Mouse (Mus musculus): ENCODE results near the gene Qrich1. TPM values are rescaled to one million over a fixed set of nuclear protein-coding genes. Genes with fewer than 3 reads are reported as not detected.
A peak's percentile ranks its signal among the peaks of the same experiment; 100 is the strongest.
"Not testable (repeated sequence)": the region's sequence is repeated elsewhere in the genome, so short reads cannot be mapped to it uniquely, and the experiment has no call there.

The Qrich1 gene
- total RNA-seq, 4 experiments from 2014 or later: 55.6 to 70.2 (median 61.7) TPM

DNA sequence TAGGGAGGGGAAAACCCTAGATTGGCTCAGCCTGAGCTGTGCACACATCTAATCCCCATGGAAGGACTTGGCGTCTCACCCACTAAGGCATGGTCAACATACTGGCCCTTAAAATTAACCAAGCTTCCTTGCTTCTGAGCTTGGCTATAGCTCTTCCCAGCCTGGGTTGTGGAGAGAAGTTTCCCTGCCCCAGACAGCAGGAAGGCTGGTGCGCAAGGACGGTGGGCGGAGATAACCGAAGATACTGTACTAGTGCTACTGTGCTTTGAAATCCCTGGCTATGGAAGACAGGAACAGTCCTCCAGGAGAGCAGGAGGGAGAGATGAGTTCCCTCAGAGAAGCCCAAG is 62.7 kb downstream of the Qrich1 start:
- DNase-seq (ENCODE audit: low spot score): no peak

DNA sequence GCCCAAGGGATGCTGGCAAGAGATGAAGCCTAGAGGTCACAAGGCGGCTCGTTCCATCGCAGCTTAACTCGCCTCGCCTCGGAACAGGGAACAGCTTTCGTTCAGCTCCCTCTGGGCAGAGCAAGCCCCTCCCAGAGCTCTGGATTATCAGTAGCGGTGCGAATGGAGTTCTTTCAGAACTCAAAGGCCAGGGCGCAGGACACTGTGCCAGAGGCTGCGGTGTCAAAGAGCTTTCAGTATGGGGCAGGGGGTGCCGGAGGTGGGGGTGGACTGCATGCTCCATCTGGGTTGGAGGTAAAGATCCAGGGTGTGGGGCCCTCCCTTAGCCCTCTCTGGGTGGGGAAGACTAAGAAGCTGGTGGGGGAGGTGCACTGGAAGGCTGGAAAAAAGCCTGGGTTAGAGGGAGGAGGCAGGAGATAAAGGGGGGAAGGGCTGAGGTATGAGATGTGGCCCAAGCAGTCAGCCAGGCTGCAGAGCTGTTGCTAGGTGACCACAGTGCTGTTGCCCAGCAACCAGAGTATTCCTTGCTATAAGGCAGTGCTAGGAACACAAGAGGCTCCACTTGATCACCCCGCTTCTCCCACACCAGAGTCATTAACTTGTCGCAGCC is 71.1 kb downstream of the Qrich1 start:
- peak; percentile 67 for DNase-seq (ENCODE audit: low spot score)

DNA sequence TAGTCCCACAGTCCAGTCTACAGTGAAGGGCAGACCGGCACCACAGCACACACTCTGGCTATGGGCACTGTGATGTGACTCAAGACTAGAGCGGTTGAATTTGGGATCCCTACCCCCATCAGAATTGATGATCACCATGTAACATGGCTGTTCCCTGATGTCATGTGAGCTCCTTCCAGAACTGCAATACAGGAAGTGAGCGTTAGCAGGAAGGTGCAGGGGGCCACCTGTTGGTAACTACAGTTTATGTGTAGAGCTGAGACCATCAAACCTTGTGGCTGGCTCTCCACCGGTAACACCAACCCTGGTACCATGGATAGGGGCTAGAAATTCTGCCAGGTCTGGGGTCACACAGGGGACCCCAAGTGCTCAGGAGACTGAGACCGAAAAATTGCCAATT is 72.6 kb downstream of the Qrich1 start:
- DNase-seq (ENCODE audit: low spot score): no peak

DNA sequence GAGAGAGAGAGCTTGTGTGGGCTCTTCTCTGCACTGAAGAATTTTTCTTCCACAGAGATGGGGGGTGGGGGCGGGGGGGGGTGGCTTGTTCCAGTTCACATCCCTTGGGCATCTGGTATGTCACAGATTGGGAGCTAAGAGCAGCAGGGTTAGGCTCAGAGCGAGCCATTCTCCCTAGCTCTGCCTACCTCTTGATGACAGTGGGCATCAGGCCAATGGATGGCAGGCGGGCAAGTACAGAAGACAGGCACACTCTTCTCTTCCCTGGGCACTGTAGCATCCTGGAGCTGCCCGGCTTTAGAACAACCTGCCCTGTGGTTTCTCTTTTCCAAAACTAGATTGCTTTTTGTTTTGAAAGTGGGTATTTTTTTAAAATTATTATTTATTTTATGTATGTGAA is 74.9 kb downstream of the Qrich1 start:
- no peak for DNase-seq (ENCODE audit: low spot score)

DNA sequence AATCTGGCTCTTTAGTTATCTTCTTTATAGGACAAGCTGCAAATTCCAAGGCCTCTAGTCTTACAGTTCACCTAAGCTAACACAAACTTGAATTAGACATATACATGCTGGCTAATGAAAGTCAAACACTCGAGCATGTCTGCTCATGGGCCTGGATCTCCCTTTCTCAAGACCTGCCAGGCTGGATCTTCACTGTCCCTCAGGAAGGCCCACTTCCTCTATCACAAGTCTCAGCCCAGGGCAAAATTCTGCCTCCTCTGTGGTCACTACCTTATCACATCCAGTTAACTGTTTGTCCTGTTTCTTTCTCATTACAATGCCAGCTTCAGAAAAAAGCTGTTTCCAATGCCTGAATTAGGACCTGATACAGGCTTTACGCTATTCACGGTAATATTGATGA is 77.7 kb downstream of the Qrich1 start:
- no peak for DNase-seq (ENCODE audit: low spot score)

DNA sequence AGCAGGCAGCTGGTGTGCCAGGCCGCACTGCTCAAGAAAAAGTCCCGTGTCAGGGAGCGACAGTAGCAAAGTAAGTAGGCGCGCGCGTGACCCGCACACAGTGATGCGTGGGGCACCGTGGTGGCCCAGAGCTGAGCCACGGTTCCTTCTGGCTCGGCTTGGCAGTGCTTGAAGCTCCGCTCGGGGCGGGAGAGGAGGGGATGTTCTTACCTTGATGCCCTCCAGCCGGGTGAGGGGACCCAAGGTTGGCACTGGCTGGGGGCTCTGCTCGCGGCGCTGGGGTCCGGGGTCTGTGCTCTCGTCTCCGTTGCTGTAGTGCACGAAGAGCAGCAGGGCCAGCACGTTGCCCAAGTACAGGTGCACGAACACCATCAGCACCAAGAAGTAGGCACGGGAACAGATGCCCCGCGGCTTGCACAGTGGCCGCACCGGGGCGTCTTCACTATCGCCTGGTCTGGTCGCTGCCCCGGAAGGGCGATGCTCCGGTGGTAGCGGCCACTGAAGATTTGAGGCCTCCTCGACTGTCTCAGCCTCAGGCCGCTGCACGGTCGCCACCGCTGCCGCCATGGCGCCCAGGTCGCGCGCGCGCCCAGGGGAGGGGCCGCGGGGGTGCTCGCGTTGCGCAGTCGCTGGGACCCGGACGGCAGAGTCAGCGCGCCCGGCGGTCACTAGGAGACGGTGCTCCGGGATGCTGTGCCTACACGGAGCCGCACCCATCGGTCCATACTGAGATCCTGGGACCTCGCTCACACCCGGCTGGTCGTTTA is 80.6 kb downstream of the Qrich1 start, which contains the start of gene P4htm:
Gene P4htm, minus strand, starts transcription at position 670 of the 767 bp plus-strand sequence.
- DNase-seq (ENCODE audit: low spot score): peak; percentile 43

DNA sequence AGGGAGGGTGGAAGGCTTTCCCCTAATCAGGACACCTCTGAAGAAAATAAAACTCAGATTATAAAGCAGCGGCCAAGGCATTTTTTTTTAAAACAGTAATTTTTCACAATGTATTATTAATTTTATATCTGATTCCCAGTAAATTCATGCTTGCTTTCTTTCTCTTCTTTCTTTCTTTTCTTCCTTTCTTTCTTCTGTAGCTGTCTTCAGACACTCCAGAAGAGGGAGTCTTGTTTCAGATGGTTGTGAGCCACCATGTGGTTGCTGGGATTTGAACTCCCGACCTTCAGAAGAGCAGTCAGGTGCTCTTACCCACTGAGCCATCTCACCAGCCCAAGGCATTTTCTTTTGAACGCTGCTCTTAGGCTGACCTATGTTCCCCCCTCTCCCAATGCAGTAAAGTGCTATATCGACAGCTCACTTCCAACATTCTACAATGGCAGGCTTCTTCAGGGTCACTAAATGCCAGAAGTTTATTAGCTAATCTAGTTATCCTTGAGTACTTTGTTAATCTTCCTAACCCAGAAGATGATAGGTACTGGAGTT is 82.5 kb downstream of the Qrich1 start:
- no peak for DNase-seq (ENCODE audit: low spot score)

DNA sequence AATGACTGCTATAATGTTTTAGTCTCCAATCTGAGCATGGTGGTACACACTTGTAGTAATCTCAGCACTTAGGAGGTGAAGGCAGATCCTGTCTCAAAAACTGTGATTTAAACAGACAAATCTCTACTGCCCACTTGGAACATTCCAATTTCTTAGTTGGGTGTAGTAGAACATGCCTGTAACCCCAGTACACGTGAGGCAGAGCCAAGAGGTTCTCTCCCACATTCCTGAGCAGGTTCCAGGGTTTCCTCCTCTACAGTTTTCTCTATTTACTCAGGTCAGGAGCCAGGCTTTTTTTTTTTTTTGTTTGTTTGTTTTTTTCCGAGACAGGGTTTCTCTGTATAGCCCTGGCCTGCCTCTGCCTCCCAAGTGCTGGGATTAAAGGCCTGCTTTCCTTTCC is 83.4 kb downstream of the Qrich1 start:
- no peak for DNase-seq (ENCODE audit: low spot score)

DNA sequence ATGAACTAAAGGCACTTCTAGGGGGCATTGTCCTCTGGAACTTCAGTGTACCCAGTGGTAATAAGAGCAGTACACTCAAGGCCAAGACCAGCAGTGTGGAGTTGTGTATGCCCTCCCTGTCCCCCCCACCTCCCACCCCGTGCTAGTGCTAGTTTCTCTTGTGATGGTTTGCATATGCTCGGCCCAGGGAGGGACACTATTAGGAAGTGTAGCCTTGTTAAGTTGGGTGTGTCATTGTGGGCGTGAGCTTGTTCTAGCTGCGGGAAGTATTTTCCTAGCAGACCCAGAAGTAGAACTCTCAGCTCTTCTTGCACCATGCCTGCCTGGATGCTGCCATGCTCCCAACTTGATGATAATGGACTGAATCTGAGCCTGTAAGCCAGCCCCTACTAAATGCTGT is 85.4 kb downstream of the Qrich1 start:
- DNase-seq (ENCODE audit: low spot score): no peak

DNA sequence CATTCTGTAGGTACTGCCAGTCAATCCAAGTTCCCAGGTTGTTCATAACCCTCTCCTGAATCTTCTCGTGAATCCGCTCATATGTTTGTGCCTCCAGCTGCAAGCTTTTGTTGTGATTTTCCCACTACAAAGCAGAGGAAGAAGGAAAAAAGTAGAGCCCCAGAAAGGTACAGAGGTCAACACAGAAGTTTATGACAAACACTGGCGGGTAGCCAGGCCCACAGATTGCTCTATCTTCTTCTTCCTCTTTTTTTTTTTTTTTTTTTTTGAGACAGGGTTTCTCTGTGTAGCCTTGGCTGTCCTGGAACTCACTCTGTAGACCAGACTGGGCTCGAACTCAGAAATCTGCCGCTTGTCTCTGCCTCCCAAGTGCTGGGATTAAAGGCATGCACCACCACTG is 91.3 kb downstream of the Qrich1 start:
- not testable (repeated sequence) for DNase-seq (ENCODE audit: low spot score)

DNA sequence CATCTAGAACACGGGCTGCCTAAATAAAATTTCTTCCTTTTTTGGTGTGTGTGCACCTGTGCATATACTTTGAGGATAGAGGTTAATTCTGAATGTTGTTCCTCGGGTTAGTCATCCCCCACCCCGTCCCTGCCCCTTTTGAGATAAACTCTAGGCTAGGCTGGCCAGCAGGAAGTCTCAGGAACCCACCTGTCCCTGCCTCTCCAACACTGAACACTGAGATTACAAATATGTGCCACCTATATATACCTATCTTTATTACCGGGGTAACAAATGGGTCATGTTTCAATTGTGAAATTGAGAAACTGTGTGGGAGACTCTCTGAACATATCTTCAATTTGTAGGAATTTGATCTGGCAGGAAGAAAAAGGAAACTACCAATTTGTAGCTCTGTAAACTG is 92.3 kb downstream of the Qrich1 start:
- DNase-seq (ENCODE audit: low spot score): no peak

Small RNAs within 50 kb of the gene (microRNA-seq; reads per million reads assigned to microRNA genes)
- gene Gm24083 (not detected), gene Mir191 (not detected), gene Mir425 (794 reads per million, percentile 79 among the genes with 10 or more reads in this experiment)

Other genes with a start within 250 kb of the Qrich1 start
- gene Nicn1, start 226.4 kb upstream of the Qrich1 start, total RNA-seq (2022): 10 to 100 TPM; 23.0 to 32.5 (median 28.5) TPM
- 1 to 10 TPM; 3.8 to 6.5 (median 4.9) TPM for gene Amt, start 220.0 kb upstream of the Qrich1 start, total RNA-seq (2022)
- gene Rhoa, start 210.7 kb upstream of the Qrich1 start, total RNA-seq (2022): 100 to 1,000 TPM; 196 to 229 (median 224) TPM
- gene Tcta, start 210.6 kb upstream of the Qrich1 start, total RNA-seq (2022): 10 to 100 TPM; 66.6 to 85.9 (median 81.5) TPM
- 100 to 1,000 TPM in 1 of 4 experiments, 10 to 100 TPM in 3; 67.6 to 101 (median 81.7) TPM for gene Gpx1, start 177.9 kb upstream of the Qrich1 start, total RNA-seq (2022)
- gene Usp4, start 169.0 kb upstream of the Qrich1 start, total RNA-seq (2022): 10 to 100 TPM; 77.0 to 83.3 (median 79.8) TPM
- 1 to 10 TPM in 2 of 4 experiments, under 1 TPM in 2; 0.73 to 1.5 (median 1.1) TPM for gene 1700102P08Rik, start 124.0 kb upstream of the Qrich1 start, total RNA-seq (2022)
- gene Ccdc36, start 88.3 kb upstream of the Qrich1 start, total RNA-seq (2022): not detected
- not detected for gene BC048562, start 80.3 kb upstream of the Qrich1 start, total RNA-seq (2022)
- gene Ccdc71, start 56.3 kb upstream of the Qrich1 start, total RNA-seq (2022): 10 to 100 TPM; 21.3 to 28.3 (median 26.7) TPM
- gene Klhdc8b, start 55.2 kb upstream of the Qrich1 start, total RNA-seq (2022): 1 to 10 TPM; 3.9 to 6.7 (median 5.8) TPM
- gene Lamb2, start 37.1 kb upstream of the Qrich1 start, total RNA-seq (2022): 100 to 1,000 TPM; 342 to 366 (median 351) TPM
- gene Usp19, start 26.2 kb upstream of the Qrich1 start, total RNA-seq (2022): 100 to 1,000 TPM in 3 of 4 experiments, 10 to 100 TPM in 1; 92.9 to 109 (median 102) TPM
- gene Qars, start 9.1 kb upstream of the Qrich1 start, total RNA-seq (2022): 10 to 100 TPM; 76.7 to 84.2 (median 80.1) TPM
- gene Impdh2, start 43.5 kb downstream of the Qrich1 start, total RNA-seq (2022): 10 to 100 TPM; 44.3 to 53.5 (median 47.9) TPM
- 10 to 100 TPM; 78.5 to 86.3 (median 81.1) TPM for gene Ndufaf3, start 50.6 kb downstream of the Qrich1 start, total RNA-seq (2022)
- gene Dalrd3, start 53.1 kb downstream of the Qrich1 start, total RNA-seq (2022): 10 to 100 TPM; 16.9 to 26.8 (median 24.1) TPM
- 10 to 100 TPM; 12.9 to 18.1 (median 17.0) TPM for gene Wdr6, start 61.9 kb downstream of the Qrich1 start, total RNA-seq (2022)
- gene P4htm, start 80.9 kb downstream of the Qrich1 start, total RNA-seq (2022): 10 to 100 TPM; 13.0 to 23.5 (median 14.6) TPM
- gene Arih2, start 132.6 kb downstream of the Qrich1 start, total RNA-seq (2022): 10 to 100 TPM; 41.7 to 50.7 (median 49.6) TPM
- gene Slc25a20, start 145.3 kb downstream of the Qrich1 start, total RNA-seq (2022): 100 to 1,000 TPM; 189 to 257 (median 218) TPM
- 10 to 100 TPM; 80.5 to 91.0 (median 88.1) TPM for gene Prkar2a, start 172.5 kb downstream of the Qrich1 start, total RNA-seq (2022)

All from heart, adult 8-10 months (tissue).